Mouse (Mus musculus): Measurements from ENCODE around the gene Grik3.

Grik3 gene

DNA sequence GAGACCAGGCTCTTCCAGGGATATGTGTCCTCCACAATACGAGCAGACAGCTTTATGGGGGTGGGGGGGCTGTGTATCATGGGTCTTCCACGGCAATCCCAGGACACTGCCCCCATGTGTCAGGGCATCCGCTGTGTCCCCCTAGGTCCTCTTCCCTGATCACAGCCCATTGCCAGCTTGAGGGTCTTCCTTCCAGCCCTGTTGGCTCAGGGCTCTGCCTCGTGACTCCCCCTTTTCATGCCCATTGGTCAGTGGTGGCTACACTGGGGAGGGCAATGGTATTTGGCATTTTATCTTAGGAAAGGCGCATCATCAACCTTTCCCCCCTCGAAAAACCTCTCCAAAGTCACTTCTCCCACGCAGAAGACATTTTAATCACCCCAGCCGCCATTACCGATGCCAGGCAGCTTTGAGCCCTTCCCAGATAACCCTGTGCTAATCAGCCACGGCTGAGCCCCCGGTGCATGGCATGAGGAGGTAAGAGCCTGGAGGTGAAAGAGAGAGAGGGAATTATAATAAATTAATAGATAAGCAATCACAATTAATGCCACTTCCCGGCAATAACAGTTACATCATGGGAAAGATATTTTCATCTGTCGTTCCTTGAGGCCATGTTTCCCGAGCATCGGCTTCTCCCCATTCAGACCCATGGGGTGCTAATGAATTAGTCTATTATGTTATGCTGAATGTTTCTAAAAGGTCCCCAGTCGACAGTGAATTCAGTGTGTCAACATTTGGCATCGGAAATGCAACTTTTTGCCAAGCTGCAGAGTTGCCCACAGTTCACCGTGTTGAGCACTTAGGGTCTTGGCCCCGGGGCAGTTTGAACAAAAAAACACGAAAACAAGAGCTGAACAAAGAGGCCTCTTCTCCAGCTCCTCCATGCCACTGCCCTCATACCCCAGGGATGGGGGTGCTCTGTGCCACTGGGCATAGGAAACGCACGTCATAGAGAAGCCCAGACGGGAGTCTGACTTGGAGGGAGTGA is 154.4 kb downstream of the Grik3 start:
- DNase-seq (ENCODE audit: low spot score), result no peak

- DNase-seq (ENCODE audit: low spot score), result no peak
Observed at GRCm38 (mm10) chr4:125651676-125652246, 161.3 kb downstream of the Grik3 start.

GRCm38 (mm10) chr4:125656031-125656430 is 165.5 kb downstream of the Grik3 start:
- DNase-seq (ENCODE audit: low spot score), result no peak

GRCm38 (mm10) chr4:125658376-125658775 is 167.9 kb downstream of the Grik3 start:
- DNase-seq (ENCODE audit: low spot score), result no peak

- DNase-seq (ENCODE audit: low spot score), result no peak
Observed at GRCm38 (mm10) chr4:125661982-125662381, 171.5 kb downstream of the Grik3 start.

DNA sequence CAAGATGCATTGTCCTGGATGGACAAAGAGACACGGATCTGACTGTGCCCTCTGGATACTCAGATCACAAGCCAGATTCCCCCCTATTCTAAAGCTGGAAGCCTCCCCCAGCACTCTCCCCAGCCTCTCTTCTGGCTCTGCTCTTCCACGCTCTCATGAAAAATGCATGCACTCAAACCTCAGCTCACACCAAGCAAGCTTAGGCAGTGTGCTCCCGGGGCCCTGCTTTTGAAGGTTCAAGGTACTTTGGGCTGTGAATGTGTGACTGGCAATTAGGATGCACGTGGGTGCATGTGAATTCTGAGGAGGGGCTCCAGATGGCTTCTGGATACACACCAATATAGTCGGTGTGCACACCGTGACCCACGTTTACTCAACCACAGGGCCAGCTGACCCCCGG is 172.8 kb downstream of the Grik3 start:
- no peak for DNase-seq (ENCODE audit: low spot score)

GRCm38 (mm10) chr4:125665955-125666354 is 175.5 kb downstream of the Grik3 start:
- DNase-seq (ENCODE audit: low spot score), result no peak

DNA sequence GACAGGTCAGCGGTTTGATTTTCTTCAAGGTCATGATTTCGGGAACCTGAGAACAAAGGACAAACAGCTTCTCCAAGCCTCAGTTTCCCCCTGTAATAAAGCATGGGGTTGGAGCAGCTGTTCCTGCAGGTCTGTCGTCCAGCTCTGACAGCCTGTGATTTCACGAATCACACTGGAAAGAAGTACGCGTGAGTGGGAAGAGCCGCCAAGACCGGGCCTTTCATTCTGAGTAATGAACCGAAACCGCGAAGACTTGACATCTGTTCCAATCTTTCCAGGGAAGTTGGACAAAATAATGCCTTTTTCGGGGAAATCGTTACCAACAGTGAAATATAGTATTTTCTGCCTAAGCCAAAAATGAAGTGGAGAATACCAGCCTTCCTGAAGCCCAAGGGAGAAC is 191.5 kb downstream of the Grik3 start:
- no peak for DNase-seq (ENCODE audit: low spot score)

GRCm38 (mm10) chr4:125687078-125687477 is 196.6 kb downstream of the Grik3 start:
- DNase-seq (ENCODE audit: low spot score), result no peak

DNA sequence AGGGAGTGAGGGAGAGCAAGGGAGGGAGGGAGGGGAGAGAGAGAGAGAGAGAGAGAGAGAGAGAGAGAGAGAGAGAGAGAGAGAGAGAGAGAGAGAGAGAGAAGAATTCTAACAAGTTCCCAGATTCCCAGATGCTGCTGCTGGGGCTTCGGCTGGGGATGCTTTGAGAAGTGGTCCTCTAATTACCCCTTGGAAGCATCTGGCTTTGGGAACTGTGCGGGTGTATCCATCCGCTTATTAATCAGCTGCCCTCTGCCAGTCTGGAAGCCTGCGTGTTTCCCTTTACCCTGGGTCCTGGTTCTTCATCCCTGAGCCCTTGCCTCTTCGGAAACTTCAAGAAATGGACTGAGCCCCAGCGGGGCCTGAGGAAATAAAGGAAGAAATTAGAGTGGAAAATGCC is 204.9 kb downstream of the Grik3 start:
- DNase-seq (ENCODE audit: low spot score), result no peak

DNA sequence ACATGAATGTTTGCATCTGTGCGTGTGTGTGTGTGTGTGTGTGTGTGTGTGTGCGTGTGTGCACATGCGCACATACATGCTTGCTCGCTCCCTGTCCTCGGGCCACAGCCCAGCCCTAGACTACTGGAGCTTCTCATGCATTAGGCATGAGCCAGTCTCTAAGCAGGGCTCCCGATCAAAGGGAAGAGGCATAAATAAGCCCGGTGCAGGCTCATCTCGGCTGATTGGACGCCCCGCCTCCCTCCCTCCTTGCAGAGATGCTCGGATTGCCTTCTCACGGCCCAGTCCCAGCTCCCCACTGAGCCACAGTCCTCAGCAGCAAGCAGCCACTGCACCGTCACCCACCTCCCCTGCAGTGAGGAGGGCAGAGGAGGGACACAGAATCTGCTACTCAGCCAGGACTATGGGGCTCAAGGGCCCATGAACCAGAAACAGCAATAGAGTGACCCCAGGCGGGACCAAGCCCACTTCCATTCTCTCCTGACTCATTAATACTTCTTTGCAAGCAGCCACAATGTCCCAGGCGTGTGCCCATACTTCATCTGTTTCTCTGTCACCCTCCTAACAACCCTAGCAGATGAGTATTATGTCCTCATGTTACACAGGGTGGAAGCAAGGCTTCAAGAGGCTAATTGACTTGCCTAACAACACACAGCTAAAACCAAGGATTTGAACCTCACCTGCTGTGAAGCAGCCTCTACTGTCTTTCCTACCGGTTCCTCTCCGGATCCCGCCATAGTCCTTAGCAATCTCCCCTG is 205.9 kb downstream of the Grik3 start:
- DNase-seq (ENCODE audit: low spot score), result no peak

GRCm38 (mm10) chr4:125697626-125698025 is 207.1 kb downstream of the Grik3 start:
- no peak for DNase-seq (ENCODE audit: low spot score)

- DNase-seq (ENCODE audit: low spot score), result no peak
Observed at GRCm38 (mm10) chr4:125699056-125699455, 208.6 kb downstream of the Grik3 start.

DNA sequence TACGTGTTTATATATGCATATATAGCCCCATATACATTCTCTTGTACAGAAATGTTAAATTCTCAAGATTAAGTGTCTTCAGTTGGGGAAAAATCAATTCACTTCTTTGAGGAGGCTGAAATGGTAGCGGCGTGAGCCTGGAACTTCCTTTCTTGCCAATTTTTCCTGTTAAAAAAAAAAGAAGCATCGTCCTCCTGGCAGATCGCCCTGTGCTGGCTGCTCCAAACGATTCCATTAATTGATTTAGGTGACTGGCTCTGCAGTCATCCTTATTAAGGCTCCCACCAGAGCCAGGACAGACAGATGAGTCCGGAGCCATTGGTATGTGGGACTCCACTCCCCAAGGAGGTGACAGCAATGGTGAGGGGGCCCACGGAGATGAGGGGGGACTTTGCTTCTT is 209.8 kb downstream of the Grik3 start:
- DNase-seq (ENCODE audit: low spot score), result no peak

- peak; percentile 48 for DNase-seq (ENCODE audit: low spot score)
Observed at GRCm38 (mm10) chr4:125702607-125703309, 212.3 kb downstream of the Grik3 start.

- peak; percentile 9 for DNase-seq (ENCODE audit: low spot score)
Observed at GRCm38 (mm10) chr4:125703310-125703690, 212.8 kb downstream of the Grik3 start.

DNA sequence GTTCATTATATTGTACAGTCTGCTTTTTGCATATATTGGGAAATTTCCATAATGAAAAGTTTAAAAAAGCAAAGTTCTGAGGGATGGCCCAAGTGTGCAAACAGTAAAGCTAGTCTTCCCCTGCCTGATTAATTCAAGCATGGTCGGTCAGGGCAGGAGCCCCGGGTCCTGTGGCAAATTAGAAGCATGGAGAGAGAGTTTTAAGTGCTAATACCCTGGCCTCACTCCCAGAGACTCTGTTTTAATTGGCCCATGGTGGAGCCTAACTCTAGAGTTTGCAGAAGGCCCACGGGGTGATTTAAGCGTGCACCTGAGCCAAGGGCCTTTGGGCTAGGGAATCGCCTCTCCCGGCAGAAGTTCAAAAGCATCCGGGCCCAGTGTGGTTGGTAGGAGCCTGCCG is 215.2 kb downstream of the Grik3 start:
- DNase-seq (ENCODE audit: low spot score), result no peak

DNA sequence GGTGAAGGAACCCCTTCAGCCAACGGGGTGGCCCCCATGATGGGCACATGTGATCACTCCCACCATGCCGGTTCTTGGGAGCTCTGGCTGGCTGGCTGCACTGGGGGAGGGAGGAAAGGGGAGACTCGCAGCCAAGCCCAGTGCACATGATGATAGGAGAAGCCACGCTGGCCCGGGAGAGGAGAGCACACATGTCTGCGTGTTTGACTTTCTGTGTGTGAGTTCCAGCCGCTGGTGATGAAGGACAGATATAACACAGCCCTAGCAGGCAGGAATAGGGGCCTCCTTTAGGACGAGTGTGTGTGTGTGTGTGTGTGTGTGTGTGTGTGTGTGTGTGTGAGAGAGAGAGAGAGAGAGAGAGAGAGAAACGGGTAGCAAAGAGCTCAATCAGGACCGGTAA is 219.2 kb downstream of the Grik3 start:
- no peak for DNase-seq (ENCODE audit: low spot score)

DNA sequence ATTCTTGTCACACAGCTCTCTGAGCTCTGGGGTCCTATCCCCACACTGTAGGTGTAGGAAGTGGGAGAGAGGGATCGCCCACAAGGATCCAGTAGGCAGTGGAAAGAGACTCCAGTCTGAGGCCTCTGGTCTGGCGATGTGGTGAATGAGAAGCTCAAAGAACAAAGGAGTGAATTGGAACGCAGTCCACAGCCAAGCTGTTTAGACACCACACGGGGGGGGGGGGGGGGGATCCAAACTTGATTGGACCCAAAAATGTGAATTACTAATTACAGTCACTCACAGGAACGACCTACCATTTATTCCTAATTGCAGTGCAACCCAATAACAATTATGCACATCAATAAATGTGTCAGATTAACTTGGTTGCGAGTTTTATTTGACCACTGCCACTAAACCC is 227.4 kb downstream of the Grik3 start:
- no peak for DNase-seq (ENCODE audit: low spot score)

DNA sequence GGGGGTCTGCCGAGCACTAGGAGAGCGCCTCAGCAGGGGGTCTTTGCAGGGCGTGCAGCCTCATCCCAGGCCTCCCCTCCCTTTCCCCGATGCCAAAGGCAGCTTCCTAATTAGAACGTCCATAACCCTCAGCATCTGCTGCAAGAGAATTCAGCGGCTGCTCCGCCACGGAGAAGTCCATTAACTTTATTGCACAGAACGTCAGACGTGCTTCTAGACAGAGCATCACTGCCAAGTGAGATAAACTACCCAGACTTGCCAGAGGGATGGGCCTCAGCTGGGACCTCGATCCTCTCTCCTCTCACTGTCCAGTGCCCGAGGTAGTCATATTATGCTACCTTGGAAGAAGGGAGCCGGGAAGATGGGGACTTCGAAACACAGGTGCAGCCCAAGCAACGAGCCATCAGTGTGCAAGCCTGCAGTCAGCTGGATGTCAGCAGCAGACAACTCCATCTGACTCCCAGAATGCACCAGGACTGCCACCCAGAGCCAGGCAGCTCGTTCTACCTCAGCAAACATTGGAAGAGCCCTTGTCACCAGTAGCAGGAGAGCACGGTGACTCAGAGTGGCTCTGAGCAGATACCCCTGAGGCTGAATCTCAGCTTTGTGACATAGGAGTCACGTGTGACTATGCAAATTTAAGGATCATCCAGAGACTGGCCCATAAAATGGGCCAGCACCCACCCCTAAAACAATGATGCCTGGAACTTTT is 228.1 kb downstream of the Grik3 start:
- DNase-seq (ENCODE audit: low spot score), result no peak

DNA sequence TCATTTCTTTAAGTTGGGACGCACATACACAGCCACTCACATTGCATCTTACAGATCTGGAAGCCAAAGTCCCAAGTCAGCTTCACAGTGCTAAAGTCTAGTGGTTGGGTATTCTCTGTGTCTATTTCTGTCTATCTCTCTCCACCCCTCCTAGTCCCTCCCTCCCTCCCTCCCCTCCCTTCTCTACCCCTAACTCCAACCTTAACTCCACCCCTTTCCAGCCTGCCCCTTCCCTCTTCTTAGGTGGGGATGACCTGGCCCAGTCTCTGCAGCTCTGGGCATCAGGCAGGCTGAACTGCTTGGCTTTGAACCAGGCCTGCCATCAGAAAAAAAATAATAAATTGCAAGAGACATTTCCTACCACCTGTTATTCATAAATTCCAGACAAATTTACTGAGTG is 235.7 kb downstream of the Grik3 start:
- DNase-seq (ENCODE audit: low spot score), result no peak

- no peak for DNase-seq (ENCODE audit: low spot score)
Observed at GRCm38 (mm10) chr4:125727030-125727429, 236.5 kb downstream of the Grik3 start.
